9 mouse cellular contexts compared by ENCODE assay signal in the genomic region with DNA sequence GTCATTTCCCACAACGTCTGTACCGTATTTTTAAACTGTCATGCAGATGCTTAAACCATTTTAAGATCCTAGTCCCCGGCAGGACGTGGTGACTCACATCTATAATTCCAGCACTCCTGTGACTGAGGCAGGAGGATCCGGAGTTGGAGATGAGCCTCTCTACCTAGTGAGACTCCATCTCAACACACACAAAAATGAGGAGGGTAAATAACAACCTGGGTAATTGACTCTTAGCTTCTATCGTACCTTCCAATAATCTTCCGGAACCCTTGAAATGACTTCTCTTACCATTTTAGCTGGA. TPM values are rescaled to one million over a fixed set of nuclear protein-coding genes. Genes with fewer than 3 reads are reported as not detected.
A peak's percentile ranks its signal among the peaks of the same experiment; 100 is the strongest.
DNase-seq lines count a peak whose midpoint lies in the region; ATAC-seq and TF ChIP-seq lines count a peak whose summit lies in the region.
"Had no signal": no experiment of that assay in that cellular context is flagged by ENCODE, and none has a peak within 500 bp of the region (broad histone marks: within the 10 kb centered on the region; RNA-seq: fewer than 3 reads in every experiment).

No protein-coding gene starts in this region.

- H3K4me2 ChIP-seq in embryonic facial prominence, embryonic 12.5 days (replicated peaks): peak overlapping the region; percentile 75
- peak overlapping the region; percentile 54 for H3K4me2 ChIP-seq in midbrain, postnatal 0 days (ENCODE audit: low read depth, low read length, poor library complexity, severe bottlenecking)

- no peaks in the 10 kb centered on the region for H3K9me3 ChIP-seq in embryonic facial prominence, embryonic 12.5 days
- no peaks in the 10 kb centered on the region for H3K9me3 ChIP-seq in midbrain, postnatal 0 days (ENCODE audit: low read length)

- H3K36me3 ChIP-seq in liver, adult 2 months (ENCODE audit: control insufficient read depth, insufficient read depth, low read length): no peaks in the 10 kb centered on the region
- H3K36me3 ChIP-seq in embryonic facial prominence, embryonic 12.5 days: no peaks in the 10 kb centered on the region
- no peaks in the 10 kb centered on the region for H3K36me3 ChIP-seq in midbrain, postnatal 0 days (ENCODE audit: insufficient read depth, low read length)

- peak overlapping the region; percentile 93 for H3K9ac ChIP-seq in liver, adult 2 months (ENCODE audit: low read depth, low read length)
- H3K9ac ChIP-seq in embryonic facial prominence, embryonic 12.5 days: peak overlapping the region; percentile 80
- H3K9ac ChIP-seq in midbrain, postnatal 0 days (replicated peaks; ENCODE audit: low read length, poor library complexity, severe bottlenecking): peak overlapping the region; percentile 98

- peak overlapping the region; percentile 80 for H3K4me3 ChIP-seq in liver, adult 2 months (ENCODE audit: insufficient read depth, low read depth, low read length)
- peak overlapping the region; percentile 82 for H3K4me3 ChIP-seq in embryonic facial prominence, embryonic 12.5 days
- H3K4me3 ChIP-seq in midbrain, postnatal 0 days (ENCODE audit: low read depth, low read length): peak overlapping the region; percentile 98

- no peak for ATAC-seq in embryonic facial prominence, embryonic 12.5 days (ENCODE audit: insufficient number of reproducible peaks, insufficient read depth, low FRiP score, low TSS enrichment)
- peak; percentile 50; the same call in 1 of the 2 replicates for ATAC-seq in midbrain, postnatal 0 days (ENCODE audit: low FRiP score)

- H3K79me2 ChIP-seq in liver, adult 2 months (ENCODE audit: control insufficient read depth, insufficient read depth, low read length): peaks cover 13% of the 10 kb centered on the region; the same call in 1 of the 2 replicates

- peak overlapping the region; percentile 83 for H3K27ac ChIP-seq in liver, adult 2 months (replicated peaks; ENCODE audit: insufficient read depth, low read depth, low read length)
- peak overlapping the region; percentile 92; the same call in 1 of the 2 replicates for H3K27ac ChIP-seq in embryonic facial prominence, embryonic 12.5 days
- peak overlapping the region; percentile 97 for H3K27ac ChIP-seq in midbrain, postnatal 0 days (ENCODE audit: low read depth, low read length)

- WGBS in liver, adult 2 months: 5% methylated on average over 7 of the region's 7 CpGs
- 16% methylated on average over 7 of the region's 7 CpGs for WGBS in embryonic facial prominence, embryonic 12.5 days
- WGBS in midbrain, postnatal 0 days: 9% methylated on average over 7 of the region's 7 CpGs

- H3K27me3 ChIP-seq in liver, adult 2 months (ENCODE audit: control insufficient read depth, insufficient read depth, low read length): no peaks in the 10 kb centered on the region
- H3K27me3 ChIP-seq in embryonic facial prominence, embryonic 12.5 days: no peaks in the 10 kb centered on the region
- no peaks in the 10 kb centered on the region for H3K27me3 ChIP-seq in midbrain, postnatal 0 days (ENCODE audit: insufficient read depth, low read length)

- DNase-seq in liver, adult 2 months (ENCODE audit: extremely low read depth, low read depth, low spot score): no peak
- no peak for DNase-seq in liver
- peak; percentile 18 for DNase-seq in induced T-regulatory cell, adult 2 months (ENCODE audit: low read depth)
- no peak for DNase-seq in midbrain, postnatal 0 days (ENCODE audit: low spot score)
- DNase-seq in right cerebral cortex, adult 2 months (ENCODE audit: low spot score in 2 of 2): no peak
- no peak for DNase-seq in embryo, embryonic 9.5 days (ENCODE audit: extremely low spot score)
- no peak for DNase-seq in frontal cortex, postnatal 10 days (ENCODE audit: low spot score in 2 of 2)

- peaks cover 10% of the 10 kb centered on the region; the same call in 1 of the 2 replicates for H3K4me1 ChIP-seq in liver, adult 2 months (ENCODE audit: control insufficient read depth, insufficient read depth, low read length)
- no peaks in the 10 kb centered on the region; the same call in 1 of the 2 replicates for H3K4me1 ChIP-seq in embryonic facial prominence, embryonic 12.5 days
- H3K4me1 ChIP-seq in midbrain, postnatal 0 days (ENCODE audit: insufficient read depth, low read length): no peaks in the 10 kb centered on the region

- no peak for TF ChIP-seq POLR2A in liver, adult 2 months (IDR thresholded peaks at IDR 0.05; ENCODE audit: extremely low read depth, insufficient read depth, low read length)

- no peak for TF ChIP-seq CTCF in liver, adult 2 months (IDR thresholded peaks at IDR 0.05; ENCODE audit: low read depth, low read length)
- TF ChIP-seq CTCF in midbrain, postnatal 0 days (IDR thresholded peaks at IDR 0.05): no peak

RNA-seq across cellular contexts. Expression of gene Dennd5b, which starts 0.4 kb away (rescaled TPM):
- 94.7 and 99.5 TPM in 2 replicates for total RNA-seq in liver, adult 2 months (2014; rRNA removed)
- polyA plus RNA-seq in liver, adult 2 months (2012; rRNA removed): 14.8 and 19.4 TPM in 2 replicates
- 8.1 and 10.3 TPM in 2 replicates for polyA plus RNA-seq in embryonic facial prominence, embryonic 12.5 days (2016; fragmentation: Nextera tagmentation; extraction: Ambion mirVana)
- total RNA-seq in midbrain, postnatal 0 days (2014; rRNA removed): 47.1 and 51.0 TPM in 2 replicates
- polyA plus RNA-seq in midbrain, postnatal 0 days (2015; fragmentation: Nextera tagmentation; extraction: Ambion mirVana): 8.5 and 11.0 TPM in 2 replicates

RNA-seq across cellular contexts. Expression of gene Gm10203, which starts 28.1 kb away (rescaled TPM):
- total RNA-seq in liver, adult 2 months (2014; rRNA removed): not detected in 2 replicates
- polyA plus RNA-seq in liver, adult 2 months (2012; rRNA removed): not detected in 2 replicates
- not detected in 2 replicates for polyA plus RNA-seq in embryonic facial prominence, embryonic 12.5 days (2016; fragmentation: Nextera tagmentation; extraction: Ambion mirVana)
- not detected in 2 replicates for total RNA-seq in midbrain, postnatal 0 days (2014; rRNA removed)
- polyA plus RNA-seq in midbrain, postnatal 0 days (2015; fragmentation: Nextera tagmentation; extraction: Ambion mirVana): not detected in 2 replicates
- total RNA-seq: layer of hippocampus, postnatal 14 days had no signal

RNA-seq across cellular contexts. Expression of gene Etfbkmt, which starts 37.8 kb away (rescaled TPM):
- total RNA-seq in liver, adult 2 months (2014; rRNA removed): 25.3 and 31.0 TPM in 2 replicates
- polyA plus RNA-seq in liver, adult 2 months (2012; rRNA removed): 3.9 and 15.6 TPM in 2 replicates
- 12.1 and 15.2 TPM in 2 replicates for polyA plus RNA-seq in embryonic facial prominence, embryonic 12.5 days (2016; fragmentation: Nextera tagmentation; extraction: Ambion mirVana)
- total RNA-seq in midbrain, postnatal 0 days (2014; rRNA removed): 4.8 and 5.3 TPM in 2 replicates
- polyA plus RNA-seq in midbrain, postnatal 0 days (2015; fragmentation: Nextera tagmentation; extraction: Ambion mirVana): 5.7 and 6.8 TPM in 2 replicates
